Mouse (Mus musculus): ENCODE data around the gene Nrn1l. TPM values are rescaled to one million over a fixed set of nuclear protein-coding genes. Genes with fewer than 3 reads are reported as not detected.
A peak's percentile ranks its signal among the peaks of the same experiment; 100 is the strongest.

Gene Nrn1l
- polyA plus RNA-seq, 1 experiment from 2014 or later = 0.73 TPM

- peak overlapping the region; percentile 89 for H3K27ac ChIP-seq
- H3K9ac ChIP-seq = peak overlapping the region; percentile 70
- WGBS = 25% methylated on average over 7 of the region's 7 CpGs
- H3K9me3 ChIP-seq (replicated peaks) = no peaks in the 10 kb centered on the region
- peak overlapping the region; percentile 85 for H3K4me2 ChIP-seq
- 0 out of 2 replicates have a peak, but pooled peaks cover 5% of the 10 kb centered on the region for H3K36me3 ChIP-seq
- H3K27me3 ChIP-seq = no peaks in the 10 kb centered on the region
- H3K4me1 ChIP-seq (replicated peaks) = peaks cover 13% of the 10 kb centered on the region
- peak overlapping the region; percentile 68 for H3K4me3 ChIP-seq
- ATAC-seq (replicated peaks; ENCODE audit: insufficient number of reproducible peaks, insufficient read depth, low FRiP score, low read depth) = no peak
Measured at GRCm38 (mm10) chr8:105935863-105936603, 42.7 kb downstream of the Nrn1l start.

- Histone ChIP-seq H3K27ac (peak overlapping the region; percentile 89), H3K9ac (peak overlapping the region; percentile 70), H3K36me3 (peaks cover 10% of the 10 kb centered on the region; the same call in 1 of the 2 replicates), H3K4me2 (peak overlapping the region; percentile 85), H3K4me1 (replicated peaks) (peaks cover 13% of the 10 kb centered on the region), H3K27me3 (no peaks in the 10 kb centered on the region), H3K9me3 (replicated peaks) (no peaks in the 10 kb centered on the region), H3K4me3 (peak overlapping the region; percentile 68)
- 1% methylated on average over 30 of the region's 30 CpGs for WGBS
- ATAC-seq (replicated peaks; ENCODE audit: insufficient number of reproducible peaks, insufficient read depth, low FRiP score, low read depth) = peak; percentile 87
Measured at GRCm38 (mm10) chr8:105936866-105937475, 43.6 kb downstream of the Nrn1l start.

- Histone ChIP-seq H3K27me3 (no peaks in the 10 kb centered on the region), H3K36me3 (peaks cover 13% of the 10 kb centered on the region; the same call in 1 of the 2 replicates), H3K4me2 (peak overlapping the region; percentile 85), H3K9me3 (replicated peaks) (no peaks in the 10 kb centered on the region), H3K4me3 (peak overlapping the region; percentile 68), H3K9ac (peak overlapping the region; percentile 70), H3K27ac (peak overlapping the region; percentile 89), H3K4me1 (replicated peaks) (peaks cover 13% of the 10 kb centered on the region)
- peak; percentile 15; the same call in 1 of the 2 replicates for ATAC-seq (replicated peaks; ENCODE audit: insufficient number of reproducible peaks, insufficient read depth, low FRiP score, low read depth)
- under 1% methylated on average over 33 of the region's 33 CpGs for WGBS
Measured at GRCm38 (mm10) chr8:105937496-105938305, 44.3 kb downstream of the Nrn1l start.

DNA sequence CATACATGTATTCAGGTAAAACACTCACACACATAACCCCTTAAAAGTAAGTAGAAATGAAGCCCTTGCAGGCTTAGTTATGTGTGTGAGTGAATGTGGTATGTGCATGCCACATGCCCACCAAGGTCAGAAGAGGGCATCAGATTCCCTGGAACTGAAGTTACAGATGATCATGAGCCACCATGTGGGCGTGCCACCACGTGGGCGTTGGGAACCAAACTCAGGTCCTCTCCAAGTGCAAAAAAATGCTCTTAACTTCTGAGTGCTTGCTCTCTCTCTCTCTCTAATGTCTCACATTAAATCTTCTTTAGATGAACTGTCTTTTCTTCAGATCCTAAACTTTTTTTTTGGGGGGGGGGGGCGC lies 44.9 kb downstream of the Nrn1l start, which contains the start of gene Psmb10:
Gene Psmb10, minus strand, starts transcription at position 139 of the 364 bp plus-strand sequence.
- Histone ChIP-seq H3K4me2 (peak within 1 kb of the TSS; percentile 85), H3K9ac (peak within 1 kb of the TSS; percentile 70), H3K27me3 (no peaks in the 10 kb centered on the region), H3K9me3 (replicated peaks) (no peaks in the 10 kb centered on the region), H3K4me3 (peak within 1 kb of the TSS; percentile 68), H3K4me1 (replicated peaks) (peaks cover 13% of the 10 kb centered on the region), H3K36me3 (peaks cover 19% of the 10 kb centered on the region), H3K27ac (peak within 1 kb of the TSS; percentile 89)
- no peak for ATAC-seq (replicated peaks; ENCODE audit: insufficient number of reproducible peaks, insufficient read depth, low FRiP score, low read depth)
- WGBS = 14% methylated on average over 4 of the region's 4 CpGs

DNA sequence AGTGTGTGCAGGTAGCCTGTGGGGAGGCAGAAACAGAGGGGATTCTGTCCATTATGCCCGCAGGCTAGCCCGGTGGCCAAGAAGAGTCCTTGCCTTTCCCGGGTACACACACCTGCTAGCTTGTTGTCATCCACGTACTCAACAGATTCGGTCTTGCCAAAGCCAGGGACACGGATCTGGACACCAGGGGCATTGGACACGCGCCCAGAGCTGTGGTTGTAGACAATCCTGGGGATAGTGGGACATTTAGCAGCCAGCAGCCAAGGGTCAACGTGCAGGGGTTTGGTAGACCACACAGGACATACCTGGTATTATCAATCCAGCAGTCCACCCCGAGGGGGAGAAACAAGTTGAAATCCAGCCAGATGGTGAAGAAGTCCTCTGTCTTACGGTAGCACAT lies 48.7 kb downstream of the Nrn1l start:
- Histone ChIP-seq H3K4me3 (no peak overlapping the region), H3K36me3 (peaks cover 55% of the 10 kb centered on the region), H3K4me2 (no peak overlapping the region), H3K9me3 (replicated peaks) (no peaks in the 10 kb centered on the region), H3K9ac (no peak overlapping the region), H3K27ac (no peak overlapping the region), H3K4me1 (replicated peaks) (peaks cover 4% of the 10 kb centered on the region; the same call in 1 of the 2 replicates), H3K27me3 (no peaks in the 10 kb centered on the region)
- 85% methylated on average over 11 of the region's 11 CpGs for whole genome bisulfite sequencing
- no peak for ATAC-seq (replicated peaks; ENCODE audit: insufficient number of reproducible peaks, insufficient read depth, low FRiP score, low read depth)

DNA sequence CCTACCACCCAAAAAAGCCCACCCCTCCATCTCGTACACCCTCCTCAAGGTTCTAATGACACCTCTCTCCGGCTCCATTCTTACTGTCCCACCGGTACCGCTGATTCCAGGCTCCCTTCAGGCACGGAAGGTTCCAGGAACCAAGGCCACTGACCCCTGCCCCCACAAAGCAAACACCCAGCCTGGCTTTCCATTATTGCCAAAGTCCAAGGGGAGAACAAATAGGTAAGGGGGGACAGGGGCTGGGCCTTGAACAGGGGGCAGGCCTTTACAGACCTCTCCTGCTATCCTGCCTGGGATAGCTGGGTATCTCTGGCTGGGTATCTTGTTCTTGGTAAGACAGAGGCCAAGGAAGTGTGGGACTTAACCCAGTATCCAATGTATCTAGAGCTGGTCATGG lies 49.2 kb downstream of the Nrn1l start:
- H3K4me1 ChIP-seq (replicated peaks) = peaks cover 4% of the 10 kb centered on the region; the same call in 1 of the 2 replicates
- no peak overlapping the region for H3K27ac ChIP-seq
- 94% methylated on average over 5 of the region's 5 CpGs for WGBS
- ATAC-seq (replicated peaks; ENCODE audit: insufficient number of reproducible peaks, insufficient read depth, low FRiP score, low read depth) = no peak
- no peak overlapping the region for H3K4me2 ChIP-seq
- no peak overlapping the region for H3K4me3 ChIP-seq
- H3K27me3 ChIP-seq = no peaks in the 10 kb centered on the region
- H3K9me3 ChIP-seq (replicated peaks) = no peaks in the 10 kb centered on the region
- peaks cover 60% of the 10 kb centered on the region for H3K36me3 ChIP-seq
- no peak overlapping the region for H3K9ac ChIP-seq

DNA sequence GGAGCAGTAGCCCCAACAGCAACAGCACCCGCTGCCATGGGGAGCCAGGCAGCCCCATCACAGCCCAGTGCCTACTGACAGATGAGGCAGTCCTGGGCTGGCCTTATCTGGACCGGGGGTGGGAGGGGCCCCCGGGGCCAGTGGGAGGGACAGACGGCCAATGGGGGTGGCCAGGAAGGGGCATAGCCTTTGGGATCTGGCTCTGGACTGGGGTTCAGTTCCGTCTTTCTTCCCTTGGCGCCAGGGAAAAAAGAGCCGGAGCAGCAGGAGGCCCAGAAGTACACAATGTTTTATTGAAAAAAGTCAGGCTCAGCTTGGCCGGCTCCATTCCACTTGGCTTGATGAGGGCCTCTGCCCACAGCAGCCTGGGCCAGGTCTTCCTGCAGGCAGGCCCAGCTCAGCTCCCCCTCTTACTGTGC lies 50.0 kb downstream of the Nrn1l start, which contains the start of gene Lcat:
Gene Lcat, minus strand, starts transcription at position 62 of the 419 bp plus-strand sequence.
- WGBS = 79% methylated on average over 7 of the region's 8 CpGs

More for the DNA sequence above, 50.0 kb downstream of the Nrn1l start, which contains the start of gene Lcat:
- no peak for ATAC-seq (replicated peaks; ENCODE audit: insufficient number of reproducible peaks, insufficient read depth, low FRiP score, low read depth)
- H3K27ac ChIP-seq = no peak within 1 kb of the TSS
- no peak within 1 kb of the TSS for H3K4me2 ChIP-seq
- H3K4me3 ChIP-seq = no peak within 1 kb of the TSS
- H3K4me1 ChIP-seq (replicated peaks) = peaks cover 2% of the 10 kb centered on the region; the same call in 1 of the 2 replicates
- peaks cover 68% of the 10 kb centered on the region for H3K36me3 ChIP-seq
- H3K9me3 ChIP-seq (replicated peaks) = no peaks in the 10 kb centered on the region
- no peaks in the 10 kb centered on the region for H3K27me3 ChIP-seq
- H3K9ac ChIP-seq = no peak within 1 kb of the TSS

Other genes with a start within 250 kb of the Nrn1l start
- 0.26 and 2.4 TPM in 2 replicates for gene Carmil2, start 207.3 kb upstream of the Nrn1l start, polyA plus RNA-seq (2015; fragmentation: Nextera tagmentation; extraction: Ambion mirVana)
- gene Acd, start 192.5 kb upstream of the Nrn1l start, polyA plus RNA-seq (2015; fragmentation: Nextera tagmentation; extraction: Ambion mirVana) = 33.7 and 43.3 TPM in 2 replicates
- 13.8 and 13.9 TPM in 2 replicates for gene Pard6a, start 192.4 kb upstream of the Nrn1l start, polyA plus RNA-seq (2015; fragmentation: Nextera tagmentation; extraction: Ambion mirVana)
- gene 4933405L10Rik, start 185.9 kb upstream of the Nrn1l start, polyA plus RNA-seq (2015; fragmentation: Nextera tagmentation; extraction: Ambion mirVana) = not detected in 2 replicates
- 9.8 and 12.7 TPM in 2 replicates for gene Enkd1, start 185.4 kb upstream of the Nrn1l start, polyA plus RNA-seq (2015; fragmentation: Nextera tagmentation; extraction: Ambion mirVana)
- gene Gfod2, start 134.9 kb upstream of the Nrn1l start, polyA plus RNA-seq (2015; fragmentation: Nextera tagmentation; extraction: Ambion mirVana) = 9.4 and 10.1 TPM in 2 replicates
- 8.1 and 11.0 TPM in 2 replicates for gene Ranbp10, start 66.2 kb upstream of the Nrn1l start, polyA plus RNA-seq (2015; fragmentation: Nextera tagmentation; extraction: Ambion mirVana)
- gene Tsnaxip1, start 65.8 kb upstream of the Nrn1l start, polyA plus RNA-seq (2015; fragmentation: Nextera tagmentation; extraction: Ambion mirVana) = 0.06 and 0.29 TPM in 2 replicates
- gene Cenpt, start 40.3 kb upstream of the Nrn1l start, polyA plus RNA-seq (2015; fragmentation: Nextera tagmentation; extraction: Ambion mirVana) = 30.1 and 36.8 TPM in 2 replicates
- 44.7 and 52.5 TPM in 2 replicates for gene Thap11, start 38.4 kb upstream of the Nrn1l start, polyA plus RNA-seq (2015; fragmentation: Nextera tagmentation; extraction: Ambion mirVana)
- 154 and 173 TPM in 2 replicates for gene Nutf2, start 33.0 kb upstream of the Nrn1l start, polyA plus RNA-seq (2015; fragmentation: Nextera tagmentation; extraction: Ambion mirVana)
- gene Edc4, start 12.7 kb upstream of the Nrn1l start, polyA plus RNA-seq (2015; fragmentation: Nextera tagmentation; extraction: Ambion mirVana) = 25.3 and 34.7 TPM in 2 replicates
- gene Pskh1, start 6.9 kb downstream of the Nrn1l start, polyA plus RNA-seq (2015; fragmentation: Nextera tagmentation; extraction: Ambion mirVana) = 19.5 and 25.8 TPM in 2 replicates
- 0.84 and 0.85 TPM in 2 replicates for gene Ctrl, start 40.3 kb downstream of the Nrn1l start, polyA plus RNA-seq (2015; fragmentation: Nextera tagmentation; extraction: Ambion mirVana)
- 59.4 and 93.4 TPM in 2 replicates for gene Psmb10, start 44.9 kb downstream of the Nrn1l start, polyA plus RNA-seq (2015; fragmentation: Nextera tagmentation; extraction: Ambion mirVana)
- gene Lcat, start 49.8 kb downstream of the Nrn1l start, polyA plus RNA-seq (2015; fragmentation: Nextera tagmentation; extraction: Ambion mirVana) = 1.3 and 1.7 TPM in 2 replicates
- gene Slc12a4, start 72.5 kb downstream of the Nrn1l start, polyA plus RNA-seq (2015; fragmentation: Nextera tagmentation; extraction: Ambion mirVana) = 34.1 and 44.5 TPM in 2 replicates
- gene Dpep3, start 85.9 kb downstream of the Nrn1l start, polyA plus RNA-seq (2015; fragmentation: Nextera tagmentation; extraction: Ambion mirVana) = not detected in 2 replicates
- 12.5 and 15.0 TPM in 2 replicates for gene Dus2, start 97.8 kb downstream of the Nrn1l start, polyA plus RNA-seq (2015; fragmentation: Nextera tagmentation; extraction: Ambion mirVana)
- gene Dpep2nb, start 112.4 kb downstream of the Nrn1l start, polyA plus RNA-seq (2015; fragmentation: Nextera tagmentation; extraction: Ambion mirVana) = 0.29 TPM in 1 of 2 replicates, not detected in the other
- 10.6 and 11.6 TPM in 2 replicates for gene Ddx28, start 118.3 kb downstream of the Nrn1l start, polyA plus RNA-seq (2015; fragmentation: Nextera tagmentation; extraction: Ambion mirVana)
- gene Nfatc3, start 165.3 kb downstream of the Nrn1l start, polyA plus RNA-seq (2015; fragmentation: Nextera tagmentation; extraction: Ambion mirVana) = 3.4 and 4.9 TPM in 2 replicates
- gene Esrp2, start 243.4 kb downstream of the Nrn1l start, polyA plus RNA-seq (2015; fragmentation: Nextera tagmentation; extraction: Ambion mirVana) = 1.5 and 6.1 TPM in 2 replicates